Mouse (Mus musculus) embryonic facial prominence, embryonic 10.5 days (tissue): ENCODE measurements around the gene Zdhhc14. TPM values are rescaled to one million over a fixed set of nuclear protein-coding genes. Genes with fewer than 3 reads are reported as not detected.

Experiments used
- DNase-seq: peaks from one replicate; pipeline ENCODE4 v3.0.0-alpha.2; 2017; ENCODE audit warnings: low spot score
- H3K27ac ChIP-seq: fragments of 300-500 bp; sonication (generic); replicated peaks from 2 replicates; pipeline ENCODE4 v1.5.1; 2016; ENCODE audit warnings: mild to moderate bottlenecking
- H3K27me3 ChIP-seq: fragments of 300-500 bp; sonication (generic); replicated peaks from 2 replicates; pipeline ENCODE4 v1.6.1; 2016; ENCODE audit warnings: low read depth, mild to moderate bottlenecking; ENCODE audit not compliant: poor library complexity, severe bottlenecking
- H3K36me3 ChIP-seq: fragments of 300-500 bp; sonication (generic); replicated peaks from 2 replicates; pipeline ENCODE4 v1.6.1; 2016; ENCODE audit warnings: mild to moderate bottlenecking, moderate library complexity
- H3K4me1 ChIP-seq: fragments of 300-500 bp; sonication (generic); 2 replicates; pipeline ENCODE4 v1.6.1; 2016
- H3K4me3 ChIP-seq: fragments of 300-500 bp; sonication (generic); 2 replicates; pipeline ENCODE4 v1.5.1; 2016; ENCODE audit warnings: mild to moderate bottlenecking, moderate library complexity
- H3K9me3 ChIP-seq: fragments of 300-500 bp; sonication (generic); 2 replicates; pipeline ENCODE4 v1.6.1; 2016; ENCODE audit warnings: mild to moderate bottlenecking
- WGBS: fragments of 180-500 bp; shearing (Covaris S2); methylation state at CpG from one replicate; pipeline ENCODE4 v1.1.7; 2016; 5-methylcytosine and 5-hydroxymethylcytosine counted together
- polyA plus RNA-seq: library from polyadenylated mRNA; unstranded; fragments of >200 nt; fragmentation: Nextera tagmentation; extraction: Ambion mirVana; gene quantifications from 2 replicates; pipeline ENCODE4 v1.2.1, GENCODE M21; 2016

The Zdhhc14 gene
- polyA plus RNA-seq, 1 experiment from 2014 or later: 1.2 TPM

DNA sequence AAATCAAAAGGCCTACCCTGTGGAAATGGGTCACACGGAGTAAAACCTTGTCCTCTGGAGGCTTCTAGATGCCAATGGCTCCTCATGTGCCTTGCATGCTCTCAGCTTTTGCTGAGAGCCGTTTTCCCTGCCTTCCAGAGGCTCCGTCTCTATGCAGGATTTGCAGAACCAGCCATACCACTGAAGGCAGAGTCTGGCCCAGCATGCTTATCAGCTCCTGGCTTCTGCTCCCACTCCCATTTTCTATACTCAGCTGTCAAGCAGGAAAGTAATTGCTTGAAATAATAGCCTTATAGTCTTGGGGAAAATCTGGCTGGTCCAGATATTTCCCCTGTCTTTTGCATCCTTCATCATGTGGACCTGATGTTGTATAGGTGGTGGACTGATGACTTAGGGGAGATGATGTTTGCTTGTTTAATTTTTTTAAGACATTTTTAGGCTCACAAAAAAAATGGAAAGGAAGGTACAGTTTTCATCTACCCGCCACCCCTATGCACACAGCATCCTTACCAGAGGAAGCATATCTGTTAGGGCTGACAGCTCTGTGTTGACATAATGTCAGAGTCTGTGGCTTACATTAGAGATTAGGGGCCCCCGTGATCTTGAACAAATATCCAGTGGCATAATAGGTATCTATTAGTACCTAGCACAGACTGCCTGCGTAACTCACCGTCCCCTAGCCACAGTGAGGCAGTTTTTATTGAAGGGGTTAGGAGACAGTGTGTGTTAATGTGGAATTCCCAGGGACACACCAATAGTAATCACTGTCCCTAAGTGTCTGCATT lies 218.2 kb downstream of the Zdhhc14 start:
- Histone ChIP-seq H3K27me3 (no peaks in the 10 kb centered on the region), H3K27ac (no peak overlapping the region), H3K4me1 (peaks cover 40% of the 10 kb centered on the region), H3K36me3 (no peaks in the 10 kb centered on the region), H3K4me3 (no peak overlapping the region), H3K9me3 (no peaks in the 10 kb centered on the region)
- 77% methylated on average over 7 of the region's 7 CpGs for WGBS
- no peak for DNase-seq

DNA sequence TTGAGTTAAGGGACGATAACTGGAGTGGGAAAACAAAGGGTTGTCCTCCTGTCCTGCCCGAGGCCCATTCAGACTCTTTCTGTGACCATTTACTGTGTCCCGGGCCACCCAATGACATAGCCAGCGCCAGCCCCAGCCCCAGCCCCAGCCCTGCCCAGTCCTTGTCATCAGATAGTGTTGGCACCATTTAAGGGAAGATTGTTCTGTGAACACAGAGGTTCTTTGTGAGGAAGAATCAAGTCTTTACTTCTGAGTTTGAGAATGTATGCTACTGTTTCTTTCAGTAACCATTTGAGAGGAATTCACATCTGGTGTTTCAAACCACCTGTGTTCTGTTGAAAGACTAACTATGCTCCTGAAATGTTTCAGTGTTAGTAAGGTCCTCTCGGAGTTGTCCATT lies 219.5 kb downstream of the Zdhhc14 start:
- no peak for DNase-seq
- 63% methylated on average over 5 of the region's 5 CpGs for WGBS
- Histone ChIP-seq H3K27ac (no peak overlapping the region), H3K9me3 (no peaks in the 10 kb centered on the region), H3K36me3 (no peaks in the 10 kb centered on the region), H3K27me3 (no peaks in the 10 kb centered on the region), H3K4me3 (no peak overlapping the region), H3K4me1 (peaks cover 40% of the 10 kb centered on the region)

DNA sequence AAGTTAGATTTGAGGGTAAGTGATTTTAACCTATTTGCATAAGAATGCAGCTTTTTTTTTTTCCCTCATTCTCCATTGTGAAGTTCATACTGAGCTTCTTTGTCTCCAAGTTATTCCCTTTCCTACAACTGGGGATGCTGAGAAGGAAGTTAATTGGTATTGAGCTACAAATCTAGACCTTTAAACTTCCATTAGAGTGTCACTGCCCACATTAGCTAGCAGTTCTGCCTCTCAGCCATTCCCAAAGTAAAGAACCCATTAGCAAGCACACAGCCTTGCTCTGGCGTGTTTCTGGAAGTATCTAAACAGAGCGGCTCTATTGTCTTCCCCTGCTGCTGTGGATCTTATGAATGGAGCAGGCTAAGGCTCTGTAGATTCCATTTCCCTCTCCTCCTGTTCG lies 220.8 kb downstream of the Zdhhc14 start:
- Histone ChIP-seq H3K9me3 (no peaks in the 10 kb centered on the region), H3K4me1 (peaks cover 41% of the 10 kb centered on the region), H3K36me3 (no peaks in the 10 kb centered on the region), H3K27me3 (no peaks in the 10 kb centered on the region), H3K4me3 (no peak overlapping the region), H3K27ac (no peak overlapping the region)
- 56% methylated on average over 3 of the region's 3 CpGs for WGBS
- no peak for DNase-seq

DNA sequence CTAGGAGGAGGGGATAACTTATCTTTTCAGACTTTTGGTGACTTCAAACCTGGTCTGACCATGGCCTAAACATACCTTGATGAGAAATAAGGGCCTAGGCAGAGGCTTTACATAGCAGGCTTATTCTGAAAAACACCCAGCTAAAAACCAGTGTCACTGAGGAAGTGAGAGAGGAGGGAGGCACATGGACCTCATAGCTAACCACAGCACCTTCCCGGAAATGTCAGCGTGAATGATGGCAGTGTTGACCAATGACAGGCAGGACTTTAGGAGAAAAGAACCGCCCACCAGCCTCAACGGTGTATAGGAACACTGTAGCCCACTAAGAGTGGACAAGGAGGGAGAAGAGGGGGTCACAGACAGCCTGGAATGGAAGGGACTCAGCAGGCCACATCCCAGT lies 224.6 kb downstream of the Zdhhc14 start:
- Histone ChIP-seq H3K4me3 (no peak overlapping the region), H3K27ac (peak overlapping the region; percentile 54; the same call in 1 of the 2 replicates), H3K36me3 (no peaks in the 10 kb centered on the region), H3K9me3 (no peaks in the 10 kb centered on the region), H3K27me3 (no peaks in the 10 kb centered on the region), H3K4me1 (peaks cover 33% of the 10 kb centered on the region)
- DNase-seq: no peak
- 80% methylated on average over 4 of the region's 4 CpGs for WGBS

DNA sequence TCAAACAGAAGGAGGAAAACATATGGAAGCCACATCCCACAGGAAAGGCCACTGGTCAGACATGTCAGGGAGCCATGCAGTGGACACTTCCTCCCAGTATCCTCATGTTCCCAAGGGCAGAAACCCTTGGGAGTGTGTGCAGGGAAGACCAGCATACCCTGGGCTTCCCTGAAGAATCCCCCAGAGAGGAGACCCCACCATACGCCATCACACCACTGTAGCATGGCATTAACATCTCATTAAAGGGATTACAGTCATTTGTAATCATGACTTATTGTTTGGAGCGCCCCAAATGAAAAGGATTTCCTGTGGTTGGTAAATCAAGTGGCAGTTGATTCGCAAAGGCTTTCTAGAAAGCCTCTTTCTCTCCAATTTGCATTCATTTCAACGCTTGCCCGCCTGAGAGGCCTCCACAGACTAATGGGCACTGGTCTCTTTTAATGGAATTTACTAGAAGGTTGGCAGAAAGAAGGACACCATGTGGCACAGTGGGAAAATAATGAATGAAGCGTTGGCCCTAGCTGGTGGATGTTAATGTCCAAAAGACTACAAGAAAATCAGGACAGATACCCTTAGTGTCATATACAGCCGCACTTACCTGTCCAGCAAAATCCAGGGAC lies 226.5 kb downstream of the Zdhhc14 start:
- no peak overlapping the region for H3K4me3 ChIP-seq
- H3K27ac ChIP-seq: no peak overlapping the region
- DNase-seq: no peak
- no peaks in the 10 kb centered on the region for H3K27me3 ChIP-seq
- no peaks in the 10 kb centered on the region for H3K36me3 ChIP-seq
- no peaks in the 10 kb centered on the region for H3K9me3 ChIP-seq
- 79% methylated on average over 7 of the region's 7 CpGs for WGBS
- peaks cover 29% of the 10 kb centered on the region for H3K4me1 ChIP-seq

DNA sequence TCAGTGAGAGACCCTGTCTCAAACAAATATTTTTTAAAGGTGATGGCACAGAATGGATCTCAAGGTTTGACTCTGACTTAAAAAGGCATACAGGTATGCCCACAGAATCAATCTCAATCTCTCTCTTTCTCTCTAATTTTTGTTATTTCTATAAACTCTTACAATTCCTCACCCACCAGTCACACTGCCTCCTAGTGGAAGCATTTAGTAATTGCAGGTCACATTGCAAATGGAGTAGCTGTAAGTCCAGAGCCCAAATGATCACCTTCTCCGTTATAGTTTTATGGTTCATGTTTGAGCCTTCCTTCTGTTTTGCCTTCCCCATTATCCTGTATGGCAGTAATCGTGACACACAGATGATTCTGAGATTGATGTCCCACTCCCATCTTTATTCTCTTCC lies 230.4 kb downstream of the Zdhhc14 start:
- WGBS: 91% methylated on average over 2 of the region's 2 CpGs
- no peak for DNase-seq
- H3K4me1 ChIP-seq: peaks cover 23% of the 10 kb centered on the region
- no peaks in the 10 kb centered on the region for H3K36me3 ChIP-seq
- no peaks in the 10 kb centered on the region for H3K9me3 ChIP-seq
- H3K27me3 ChIP-seq: no peaks in the 10 kb centered on the region
- H3K27ac ChIP-seq: no peak overlapping the region
- H3K4me3 ChIP-seq: no peak overlapping the region

DNA sequence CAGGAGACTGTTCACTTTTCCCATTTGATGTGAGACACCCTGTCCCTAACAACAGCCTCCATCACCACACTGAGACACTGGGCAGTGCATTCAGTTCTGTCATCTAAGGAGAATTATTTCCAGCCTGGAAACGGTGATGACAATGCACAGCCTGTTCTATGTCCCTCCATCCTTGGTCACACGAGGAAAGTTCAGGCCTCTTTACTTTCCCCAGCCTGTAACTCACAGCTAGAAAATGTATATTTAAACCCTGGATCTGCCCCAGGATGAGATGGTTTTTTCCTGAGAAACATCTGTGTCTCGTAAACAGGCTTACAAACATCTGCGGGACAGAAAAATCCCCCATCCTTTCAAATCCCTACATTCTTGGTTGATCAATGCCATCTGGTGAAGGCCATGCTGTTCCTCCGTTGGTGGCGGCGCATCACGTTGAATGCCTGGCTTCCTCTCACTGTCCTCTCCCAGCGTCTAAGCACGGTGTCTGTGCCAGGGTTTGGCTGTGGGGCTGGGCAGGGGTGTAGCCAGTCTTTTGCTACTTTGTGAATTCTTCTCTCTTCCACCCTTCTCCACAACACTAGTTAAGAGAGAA lies 231.3 kb downstream of the Zdhhc14 start:
- peak; percentile 59 for DNase-seq
- Histone ChIP-seq H3K36me3 (no peaks in the 10 kb centered on the region), H3K27ac (peak overlapping the region; percentile 76), H3K4me1 (peaks cover 18% of the 10 kb centered on the region), H3K27me3 (no peaks in the 10 kb centered on the region), H3K9me3 (no peaks in the 10 kb centered on the region), H3K4me3 (no peak overlapping the region)
- WGBS: 33% methylated on average over 10 of the region's 10 CpGs

DNA sequence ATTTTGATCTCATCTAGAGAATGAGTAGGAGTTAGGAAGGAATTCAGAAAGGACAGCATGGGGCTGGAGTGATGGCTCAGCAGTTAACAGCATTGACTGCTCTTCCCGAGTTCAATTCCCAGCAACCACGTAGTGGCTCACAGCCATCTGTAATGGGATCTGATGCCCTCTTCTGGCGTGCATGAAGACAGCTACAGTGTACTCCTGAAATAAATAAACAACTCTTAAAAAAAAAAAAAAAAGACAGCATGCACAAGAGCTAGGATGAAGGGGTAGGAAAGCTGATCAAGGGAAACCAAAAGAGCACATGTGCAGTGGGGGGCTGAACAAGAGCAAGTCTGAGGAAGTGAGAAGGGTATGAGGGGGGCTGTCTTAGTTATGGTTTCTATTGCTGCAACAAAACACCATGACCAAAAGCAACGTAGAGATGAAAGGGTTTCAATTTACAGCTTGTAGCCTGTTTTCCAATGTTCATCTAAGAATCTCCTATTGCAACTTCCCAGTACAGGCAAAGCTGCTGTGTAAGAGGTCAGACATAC lies 237.3 kb downstream of the Zdhhc14 start:
- H3K27me3 ChIP-seq: 0 out of 2 replicates have a peak, but pooled peaks cover 9% of the 10 kb centered on the region
- H3K9me3 ChIP-seq: no peaks in the 10 kb centered on the region
- no peaks in the 10 kb centered on the region for H3K36me3 ChIP-seq
- no peak overlapping the region for H3K4me3 ChIP-seq
- DNase-seq: no peak
- H3K4me1 ChIP-seq: no peaks in the 10 kb centered on the region
- no peak overlapping the region for H3K27ac ChIP-seq
- WGBS: 49% methylated on average over 4 of the region's 4 CpGs

DNA sequence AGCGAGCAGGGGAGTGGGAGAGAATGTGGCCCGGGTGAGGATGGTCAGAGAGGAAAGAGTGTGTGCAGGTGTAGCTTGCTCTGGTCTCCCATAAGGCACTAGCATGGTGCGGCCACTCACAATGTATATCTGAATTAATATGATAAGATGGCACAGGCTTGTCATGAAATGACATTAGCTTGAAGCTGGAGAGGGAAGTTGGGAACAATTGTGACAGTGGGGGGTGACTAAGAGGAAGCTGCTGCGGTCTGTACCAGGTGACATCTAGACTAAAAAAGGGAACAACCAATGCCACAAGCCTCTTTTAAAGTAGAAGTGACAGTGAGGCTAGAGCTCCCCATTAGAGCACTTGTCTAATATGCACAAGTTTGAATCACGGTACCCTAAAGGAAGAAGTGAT lies 238.2 kb downstream of the Zdhhc14 start:
- H3K27me3 ChIP-seq: 0 out of 2 replicates have a peak, but pooled peaks cover 9% of the 10 kb centered on the region
- H3K4me3 ChIP-seq: no peak overlapping the region
- H3K4me1 ChIP-seq: no peaks in the 10 kb centered on the region
- no peaks in the 10 kb centered on the region for H3K9me3 ChIP-seq
- no peak for DNase-seq
- no peaks in the 10 kb centered on the region for H3K36me3 ChIP-seq
- H3K27ac ChIP-seq: no peak overlapping the region
- WGBS: 87% methylated on average over 5 of the region's 5 CpGs

DNA sequence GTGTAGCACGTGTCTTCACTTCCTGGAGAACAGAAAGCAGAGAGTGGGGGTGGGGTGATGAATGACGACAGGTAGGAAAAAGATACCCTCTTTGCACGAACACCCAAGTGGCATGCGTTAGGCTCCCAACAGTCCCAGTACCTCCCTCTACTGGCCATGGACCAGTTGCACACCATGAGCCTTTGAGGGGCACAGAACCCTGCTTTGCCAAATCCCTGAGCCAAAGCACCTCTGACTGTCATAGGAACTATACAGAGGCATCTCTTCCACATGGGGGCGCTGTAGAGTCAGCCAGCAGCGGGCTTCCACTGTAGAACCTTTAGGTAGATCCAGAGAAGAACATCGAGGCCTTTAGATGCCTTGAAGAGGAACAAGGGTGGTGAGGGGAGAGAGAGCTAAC lies 241.0 kb downstream of the Zdhhc14 start:
- H3K36me3 ChIP-seq: no peaks in the 10 kb centered on the region
- H3K27ac ChIP-seq: no peak overlapping the region
- no peaks in the 10 kb centered on the region for H3K9me3 ChIP-seq
- WGBS: 30% methylated on average over 7 of the region's 7 CpGs
- peak; percentile 30 for DNase-seq
- no peaks in the 10 kb centered on the region for H3K4me1 ChIP-seq
- 0 out of 2 replicates have a peak, but pooled peaks cover 9% of the 10 kb centered on the region for H3K27me3 ChIP-seq
- H3K4me3 ChIP-seq: no peak overlapping the region

DNA sequence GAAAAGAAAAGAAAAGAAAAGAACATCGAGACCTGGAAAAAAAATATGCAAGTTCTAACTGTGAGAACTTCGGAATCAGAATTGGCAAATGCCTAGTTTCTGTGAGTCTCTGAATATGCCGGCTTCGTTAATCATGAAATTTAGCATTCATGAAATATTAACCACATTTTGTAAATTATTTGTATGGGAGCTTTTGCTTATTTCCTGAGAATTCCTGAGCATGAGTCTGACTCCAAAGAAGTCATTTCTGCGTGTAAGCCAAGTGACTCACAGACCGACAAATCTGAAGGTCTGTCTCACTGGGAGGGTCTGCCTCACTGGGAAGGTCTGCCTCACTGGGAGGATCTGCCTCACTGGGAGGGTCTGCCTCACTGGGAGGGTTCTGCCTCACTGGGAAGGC lies 248.7 kb downstream of the Zdhhc14 start:
- Histone ChIP-seq H3K4me3 (no peak overlapping the region), H3K27me3 (no peaks in the 10 kb centered on the region), H3K4me1 (no peaks in the 10 kb centered on the region), H3K9me3 (no peaks in the 10 kb centered on the region), H3K36me3 (no peaks in the 10 kb centered on the region), H3K27ac (no peak overlapping the region; the same call in 1 of the 2 replicates)
- no peak for DNase-seq
- WGBS: 91% methylated on average over 6 of the region's 6 CpGs

DNA sequence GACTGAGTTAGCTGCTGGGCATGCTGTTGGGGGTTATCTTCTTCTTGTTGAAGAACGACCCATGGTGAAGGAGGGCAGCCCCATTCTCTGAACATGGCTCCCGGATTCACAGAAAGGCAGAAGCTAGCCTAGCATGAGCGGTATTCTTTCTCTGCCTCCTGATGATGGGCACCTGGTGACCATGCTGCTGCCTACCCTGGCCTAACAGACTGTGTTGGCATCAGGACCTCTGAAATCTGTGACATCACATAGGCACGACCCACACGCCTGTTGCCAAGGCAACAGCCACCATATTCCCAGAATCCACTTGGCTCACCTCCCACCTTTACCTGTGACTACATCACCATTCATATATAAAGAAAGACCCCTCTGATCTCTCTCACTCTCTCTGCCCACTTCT lies 251.7 kb downstream of the Zdhhc14 start:
- Histone ChIP-seq H3K27ac (no peak overlapping the region), H3K9me3 (no peaks in the 10 kb centered on the region), H3K4me1 (no peaks in the 10 kb centered on the region), H3K4me3 (no peak overlapping the region), H3K36me3 (no peaks in the 10 kb centered on the region), H3K27me3 (no peaks in the 10 kb centered on the region)
- no peak for DNase-seq
- 90% methylated on average over 5 of the region's 5 CpGs for WGBS
